Mouse (Mus musculus) forebrain, embryonic 16.5 days (tissue): Measurements from ENCODE around the gene Mrps6. TPM values are rescaled to one million over a fixed set of nuclear protein-coding genes. Genes with fewer than 3 reads are reported as not detected.

Experiments used
- ATAC-seq: fragments of 200-750 bp; cut with Nextera tagmentation; 2 replicates; pipeline ENCODE4 v1.8.0; 2017; ENCODE audit warnings: mild to moderate bottlenecking, moderate library complexity
- H3K27ac ChIP-seq: fragments of 300-500 bp; sonication (generic); 2 replicates; pipeline ENCODE4 v1.5.1; 2014; ENCODE audit warnings: low read length, control low read depth
- H3K27me3 ChIP-seq: fragments of 300-500 bp; sonication (generic); replicated peaks from 2 replicates; pipeline ENCODE4 v1.6.1; 2014; ENCODE audit warnings: low read length; ENCODE audit not compliant: control insufficient read depth, insufficient read depth
- H3K36me3 ChIP-seq: fragments of 300-500 bp; sonication (generic); 2 replicates; pipeline ENCODE4 v1.6.1; 2014; ENCODE audit not compliant: control insufficient read depth, insufficient read depth
- H3K4me1 ChIP-seq: fragments of 300-500 bp; sonication (generic); replicated peaks from 2 replicates; pipeline ENCODE4 v1.6.1; 2014; ENCODE audit warnings: low read length; ENCODE audit not compliant: control insufficient read depth, insufficient read depth
- H3K4me2 ChIP-seq: fragments of 300-500 bp; sonication (generic); 2 replicates; pipeline ENCODE4 v1.6.1; 2014; ENCODE audit warnings: mild to moderate bottlenecking, low read length, control low read depth
- H3K4me3 ChIP-seq: fragments of 300-500 bp; sonication (generic); replicated peaks from 2 replicates; pipeline ENCODE4 v1.5.1; 2014; ENCODE audit warnings: mild to moderate bottlenecking, low read length, control low read depth
- H3K9ac ChIP-seq: fragments of 300-500 bp; sonication (generic); replicated peaks from 2 replicates; pipeline ENCODE4 v1.6.1; 2014; ENCODE audit warnings: low read depth, low read length, control low read depth
- H3K9me3 ChIP-seq: fragments of 300-500 bp; sonication (generic); 2 replicates; pipeline ENCODE4 v1.6.1; 2016; ENCODE audit warnings: low read length; ENCODE audit not compliant: control insufficient read depth
- WGBS: fragments of 180-500 bp; shearing (Covaris S2); extraction: QIAGEN DNeasy Blood & Tissue Kit; methylation state at CpG from one replicate; pipeline ENCODE4 v1.1.7; 2014; 5-methylcytosine and 5-hydroxymethylcytosine counted together
- polyA plus RNA-seq: library from polyadenylated mRNA; unstranded; fragments of >200 nt; fragmentation: Nextera tagmentation; extraction: Ambion mirVana; gene quantifications from 2 replicates; pipeline ENCODE4 v1.2.1, GENCODE M21; 2015

Mrps6 gene
- polyA plus RNA-seq, 1 experiment from 2014 or later, result 148 TPM

- no peaks in the 10 kb centered on the region for H3K9me3 ChIP-seq
- H3K27me3 ChIP-seq, result no peaks in the 10 kb centered on the region
- H3K9ac ChIP-seq, result no peak overlapping the region
- ATAC-seq, result no peak
- H3K4me1 ChIP-seq, result peaks cover 22% of the 10 kb centered on the region
- no peak overlapping the region for H3K4me3 ChIP-seq
- H3K27ac ChIP-seq, result no peak overlapping the region
- WGBS, result 69% methylated on average over 3 of the region's 3 CpGs
- peak overlapping the region; percentile 2; the same call in 1 of the 2 replicates for H3K4me2 ChIP-seq
- H3K36me3 ChIP-seq, result 0 out of 2 replicates have a peak, but pooled peaks cover 9% of the 10 kb centered on the region
These were observed 2.1 kb downstream of the Mrps6 start for GRCm38 (mm10) chr16:92060213-92060612.

GRCm38 (mm10) chr16:92061586-92061985 is 3.5 kb downstream of the Mrps6 start:
- Histone ChIP-seq H3K36me3 (0 out of 2 replicates have a peak, but pooled peaks cover 9% of the 10 kb centered on the region), H3K9me3 (no peaks in the 10 kb centered on the region), H3K4me2 (no peak overlapping the region), H3K9ac (no peak overlapping the region), H3K4me1 (peaks cover 22% of the 10 kb centered on the region), H3K4me3 (no peak overlapping the region), H3K27ac (no peak overlapping the region), H3K27me3 (no peaks in the 10 kb centered on the region)
- ATAC-seq, result no peak
- 93% methylated on average over 7 of the region's 7 CpGs for WGBS

GRCm38 (mm10) chr16:92062832-92063231 is 4.8 kb downstream of the Mrps6 start:
- WGBS, result 100% methylated on average over 1 of the region's 1 CpGs
- no peak overlapping the region for H3K4me2 ChIP-seq

GRCm38 (mm10) chr16:92064801-92065200 is 6.7 kb downstream of the Mrps6 start:
- no peak for ATAC-seq
- H3K4me2 ChIP-seq, result no peak overlapping the region
- no peak overlapping the region for H3K4me3 ChIP-seq
- H3K9me3 ChIP-seq, result no peaks in the 10 kb centered on the region
- peaks cover 9% of the 10 kb centered on the region; the same call in 1 of the 2 replicates for H3K4me1 ChIP-seq
- WGBS, result 98% methylated on average over 2 of the region's 2 CpGs
- H3K27ac ChIP-seq, result no peak overlapping the region
- H3K27me3 ChIP-seq, result no peaks in the 10 kb centered on the region
- peaks cover 17% of the 10 kb centered on the region; the same call in 1 of the 2 replicates for H3K36me3 ChIP-seq
- no peak overlapping the region for H3K9ac ChIP-seq

More at GRCm38 (mm10) chr16:92062832-92063231, 4.8 kb downstream of the Mrps6 start:
- Histone ChIP-seq H3K9ac (no peak overlapping the region), H3K4me3 (no peak overlapping the region), H3K36me3 (peaks cover 13% of the 10 kb centered on the region; the same call in 1 of the 2 replicates), H3K27me3 (no peaks in the 10 kb centered on the region), H3K4me1 (peaks cover 18% of the 10 kb centered on the region), H3K9me3 (no peaks in the 10 kb centered on the region), H3K27ac (no peak overlapping the region)
- ATAC-seq, result no peak

- H3K9ac ChIP-seq, result no peak overlapping the region
- 93% methylated on average over 8 of the region's 8 CpGs for WGBS
- ATAC-seq, result no peak
- no peak overlapping the region for H3K4me2 ChIP-seq
- no peak overlapping the region for H3K4me3 ChIP-seq
- H3K36me3 ChIP-seq, result peaks cover 10% of the 10 kb centered on the region; the same call in 1 of the 2 replicates
- no peaks in the 10 kb centered on the region for H3K27me3 ChIP-seq
- no peak overlapping the region for H3K27ac ChIP-seq
- no peaks in the 10 kb centered on the region for H3K4me1 ChIP-seq
- no peaks in the 10 kb centered on the region for H3K9me3 ChIP-seq
These were observed 12.3 kb downstream of the Mrps6 start for GRCm38 (mm10) chr16:92070338-92070737.

GRCm38 (mm10) chr16:92076797-92077196 is 18.7 kb downstream of the Mrps6 start:
- H3K36me3 ChIP-seq, result peaks cover 12% of the 10 kb centered on the region
- no peak overlapping the region for H3K27ac ChIP-seq
- WGBS, result 94% methylated on average over 8 of the region's 8 CpGs
- no peaks in the 10 kb centered on the region for H3K9me3 ChIP-seq
- no peak overlapping the region for H3K9ac ChIP-seq
- no peak for ATAC-seq
- H3K4me3 ChIP-seq, result no peak overlapping the region
- H3K27me3 ChIP-seq, result no peaks in the 10 kb centered on the region
- no peak overlapping the region for H3K4me2 ChIP-seq
- H3K4me1 ChIP-seq, result no peaks in the 10 kb centered on the region

GRCm38 (mm10) chr16:92083771-92084453 is 25.8 kb downstream of the Mrps6 start:
- ATAC-seq, result peak; percentile 63; the same call in 1 of the 2 replicates
- Histone ChIP-seq H3K9ac (no peak overlapping the region), H3K27ac (peak overlapping the region; percentile 33; the same call in 1 of the 2 replicates), H3K4me1 (peaks cover 4% of the 10 kb centered on the region), H3K9me3 (no peaks in the 10 kb centered on the region), H3K4me2 (no peak overlapping the region), H3K27me3 (no peaks in the 10 kb centered on the region), H3K36me3 (peaks cover 2% of the 10 kb centered on the region; the same call in 1 of the 2 replicates), H3K4me3 (no peak overlapping the region)
- WGBS, result 64% methylated on average over 10 of the region's 10 CpGs

GRCm38 (mm10) chr16:92089225-92089624 is 31.2 kb downstream of the Mrps6 start:
- H3K27me3 ChIP-seq, result no peaks in the 10 kb centered on the region
- no peak overlapping the region for H3K4me2 ChIP-seq
- no peaks in the 10 kb centered on the region for H3K36me3 ChIP-seq
- H3K4me3 ChIP-seq, result no peak overlapping the region
- ATAC-seq, result no peak
- no peaks in the 10 kb centered on the region for H3K9me3 ChIP-seq
- no peaks in the 10 kb centered on the region for H3K4me1 ChIP-seq
- H3K9ac ChIP-seq, result no peak overlapping the region
- 63% methylated on average over 3 of the region's 3 CpGs for WGBS
- H3K27ac ChIP-seq, result no peak overlapping the region

- H3K4me2 ChIP-seq, result no peak overlapping the region
- no peaks in the 10 kb centered on the region for H3K36me3 ChIP-seq
- 80% methylated on average over 5 of the region's 5 CpGs for WGBS
- no peak for ATAC-seq
- H3K27ac ChIP-seq, result no peak overlapping the region
- H3K9ac ChIP-seq, result no peak overlapping the region
- no peaks in the 10 kb centered on the region for H3K9me3 ChIP-seq
- H3K4me3 ChIP-seq, result no peak overlapping the region
- H3K4me1 ChIP-seq, result no peaks in the 10 kb centered on the region
- no peaks in the 10 kb centered on the region for H3K27me3 ChIP-seq
These were observed 33.8 kb downstream of the Mrps6 start for GRCm38 (mm10) chr16:92091876-92092275.
